Mouse (Mus musculus) right cerebral cortex, adult 2 months (tissue): ENCODE measurements at regions not wholly inside any gene's neighbourhood (a gene's known extent, or its start where the extent isn't known, plus 50 kb on each side); places are given as distances from the start of the nearest gene placed in this dataset.
"Not testable (repeated sequence)": the region's sequence is repeated elsewhere in the genome, so short reads cannot be mapped to it uniquely, and the experiment has no call there.

Experiments
- DNase-seq, 2 experiments: peaks; one replicate each; pipeline ENCODE4 v3.0.0; 2021 to 2022; ENCODE audit warnings: low spot score in 2 of 2

DNA sequence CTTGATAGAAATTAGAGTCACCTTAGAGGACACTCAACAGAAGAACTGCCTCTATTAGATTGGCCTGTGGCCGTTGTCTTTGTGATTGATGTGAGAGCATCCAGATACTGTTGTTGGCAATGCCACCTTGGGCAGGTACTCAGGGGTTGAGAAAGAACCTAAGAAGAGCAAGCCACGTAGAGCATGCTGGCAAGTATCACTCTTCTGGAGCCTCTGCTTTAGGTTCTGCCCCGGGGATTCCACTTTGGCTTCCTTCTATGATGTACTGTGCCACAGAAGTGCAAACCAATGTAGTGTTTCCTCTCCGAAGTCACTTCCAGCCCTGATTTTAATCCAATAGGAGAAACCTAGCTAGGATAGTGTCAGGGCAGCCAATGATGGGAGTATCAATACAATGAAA, 98.3 kb upstream of the Fam84a start:
- no peak for DNase-seq

DNA sequence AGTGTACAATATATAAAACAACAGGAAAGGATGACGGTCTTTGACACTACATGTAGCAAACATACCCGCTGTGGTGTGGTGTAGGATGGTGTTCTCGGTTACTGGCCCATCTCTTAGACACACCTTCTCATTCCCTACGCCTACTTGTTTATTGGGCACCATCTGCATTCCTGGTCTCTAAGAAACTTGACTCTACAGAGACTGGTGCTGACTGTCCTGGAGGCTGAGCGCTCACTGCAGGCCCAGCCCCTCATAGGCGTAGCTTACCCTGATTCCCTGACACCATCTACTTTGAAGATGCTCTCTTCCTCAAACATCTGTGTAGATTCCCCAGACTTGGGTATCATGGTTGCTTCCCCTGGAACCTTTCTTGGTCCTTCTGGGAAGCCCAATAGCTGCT, 90.9 kb upstream of the Fam84a start:
- not testable (repeated sequence) for DNase-seq

DNA sequence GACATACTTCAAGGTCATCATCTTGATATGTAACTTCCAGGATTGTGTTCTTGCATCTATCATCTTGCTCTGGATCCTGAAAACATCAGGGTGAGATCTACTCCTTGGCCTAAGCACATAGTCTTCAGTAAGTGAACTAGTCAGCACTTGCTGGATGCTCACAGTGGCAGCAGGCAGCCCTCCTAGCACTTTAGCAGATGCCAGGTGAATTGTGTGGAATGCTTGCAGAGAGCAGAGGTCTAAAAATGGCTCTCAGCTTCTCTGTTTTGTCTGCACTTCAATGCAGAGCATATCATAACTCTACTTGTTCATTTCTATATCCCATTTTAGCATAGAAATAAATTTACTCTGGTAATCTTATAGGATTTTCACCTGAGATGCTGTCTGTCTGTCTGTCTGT, 85.8 kb upstream of the Fam84a start:
- no peak for DNase-seq

DNA sequence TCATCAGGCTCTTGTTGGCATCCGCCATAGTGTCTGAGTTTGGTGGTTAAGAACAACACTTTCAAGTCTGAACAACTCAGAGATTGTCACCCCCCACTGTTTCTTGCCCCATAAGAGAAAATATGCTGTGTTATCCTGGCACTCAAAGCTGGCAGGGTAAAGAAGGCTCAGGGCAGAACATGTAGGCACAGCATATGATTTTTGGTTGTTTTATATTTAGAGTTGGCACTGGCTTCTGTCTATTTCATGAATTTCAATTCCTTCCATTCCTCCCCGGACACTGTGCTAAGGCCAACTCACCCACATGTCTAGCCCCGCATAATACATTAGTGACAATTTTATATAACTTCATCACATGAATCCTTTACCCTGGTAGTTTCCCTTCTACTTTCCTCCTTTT, 83.5 kb upstream of the Fam84a start:
- peak in 1 of 2 experiments; percentile 9 for DNase-seq

DNA sequence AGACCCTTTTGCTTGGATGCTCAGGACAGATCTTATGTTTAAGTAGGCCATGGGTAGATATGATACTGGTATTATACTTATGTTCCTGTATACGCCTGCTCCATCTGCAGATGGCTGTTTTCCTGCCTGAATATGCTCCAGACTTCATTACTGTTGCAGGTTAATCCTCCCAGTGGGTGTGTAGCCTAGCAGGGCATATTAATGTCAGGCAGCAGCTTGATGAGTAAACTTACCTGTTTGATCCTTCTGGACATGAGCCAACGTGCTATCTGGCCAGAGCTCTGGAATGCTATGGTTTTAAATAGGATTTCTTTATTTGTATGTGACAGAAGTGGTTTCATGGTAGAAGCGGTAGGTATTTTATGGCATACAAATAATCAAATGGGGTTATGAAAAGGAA, 60.8 kb upstream of the Fam84a start:
- DNase-seq, result no peak

DNA sequence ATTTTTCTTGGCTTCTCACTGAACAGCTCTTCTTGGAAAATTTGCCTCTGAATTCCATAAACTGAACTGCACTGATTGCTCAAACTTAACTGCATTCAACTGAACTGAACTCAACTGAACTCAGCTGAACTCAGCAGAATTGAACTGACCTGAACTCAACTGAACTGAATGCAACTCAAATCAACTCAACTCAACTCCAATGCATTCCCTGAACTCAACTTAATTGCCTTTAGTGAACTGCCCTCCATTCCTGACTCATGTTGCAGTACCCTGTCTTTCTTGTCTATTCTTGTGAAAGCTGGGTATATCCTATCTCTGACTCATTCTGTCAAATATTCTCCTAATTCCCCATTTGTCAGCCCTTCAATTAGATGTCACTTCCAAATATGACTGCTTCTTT, 58.0 kb upstream of the Fam84a start:
- no peak for DNase-seq

DNA sequence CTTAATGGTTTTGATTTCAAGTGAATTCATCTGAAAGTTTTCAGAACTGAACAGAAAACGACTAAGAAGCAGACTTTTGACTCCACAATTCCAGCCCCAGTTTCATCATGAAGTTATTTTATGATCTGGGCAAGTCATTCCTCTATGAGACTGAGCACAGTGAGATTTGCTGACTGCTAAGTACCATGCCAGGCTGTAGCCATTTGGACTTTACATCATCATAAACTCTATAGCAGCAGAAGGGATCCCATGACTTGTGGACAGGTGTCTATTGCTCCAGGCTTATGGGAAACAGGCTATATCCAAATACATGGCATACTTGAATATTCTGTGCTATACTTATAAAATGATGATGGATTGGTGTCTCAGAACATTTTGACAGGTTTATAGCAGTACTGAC, 55.4 kb upstream of the Fam84a start:
- DNase-seq, result no peak

DNA sequence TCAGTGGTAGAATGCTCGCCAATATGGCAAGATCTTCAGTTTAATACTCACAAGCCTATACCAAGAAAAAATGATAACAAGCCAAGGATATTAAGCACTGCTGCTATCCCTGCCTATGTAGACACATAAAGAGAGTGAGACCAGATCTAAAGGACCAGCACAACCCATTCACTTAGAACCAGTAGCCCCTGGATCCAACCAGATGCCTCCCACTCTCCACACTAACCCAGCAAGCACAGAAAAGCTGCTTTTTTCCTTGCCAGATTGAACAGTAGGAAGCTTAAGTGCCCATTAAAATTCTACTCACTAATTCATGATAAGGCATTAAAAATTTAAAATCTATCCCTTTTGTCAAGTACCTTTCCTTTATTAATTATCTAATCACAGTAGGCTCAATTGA, 52.6 kb upstream of the Fam84a start:
- DNase-seq, result no peak
